22 mouse cellular contexts compared by ENCODE assay signal in the genomic region with DNA sequence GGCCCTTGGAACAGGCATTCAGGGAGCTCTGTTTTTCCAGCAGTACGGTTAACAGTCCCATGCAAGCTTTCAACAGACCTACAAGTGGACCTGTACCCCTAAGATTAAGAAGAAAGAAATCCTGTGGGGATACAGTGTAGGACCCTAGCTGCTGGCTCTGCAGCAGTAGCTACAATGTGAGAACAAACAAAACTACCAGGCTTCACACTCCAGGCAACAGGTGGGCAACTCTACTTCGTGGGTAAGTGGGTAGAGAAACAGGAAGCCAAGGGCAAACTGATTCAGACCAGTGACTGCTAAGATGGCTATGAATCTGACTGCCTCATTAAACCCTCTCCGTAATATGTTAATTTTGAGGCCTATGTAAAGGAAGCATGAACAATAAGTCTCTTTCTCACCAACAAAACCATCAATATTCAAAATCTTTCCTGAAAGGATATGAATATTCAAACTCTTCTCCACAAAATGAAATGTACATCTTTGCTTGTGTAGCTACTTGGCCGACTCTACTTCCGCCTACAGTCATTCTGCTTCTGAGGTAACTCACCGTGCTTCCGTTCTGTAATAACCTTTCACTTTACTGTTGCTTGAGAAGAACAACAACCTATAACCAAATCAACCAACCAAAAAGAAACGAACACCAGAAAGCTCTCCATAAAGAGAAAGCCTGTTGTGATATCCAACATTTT. TPM values are rescaled to one million over a fixed set of nuclear protein-coding genes. Genes with fewer than 3 reads are reported as not detected.
DNase-seq lines count a peak whose midpoint lies in the region; TF ChIP-seq lines count a peak whose summit lies in the region.
"Had no signal": no experiment of that assay in that cellular context is flagged by ENCODE, and none has a peak within 500 bp of the region (broad histone marks: within the 10 kb centered on the region; RNA-seq: fewer than 3 reads in every experiment).

No protein-coding gene starts in this region.

- 52% methylated on average over 8 of the region's 8 CpGs for WGBS in olfactory bulb, adult 2 months

- TF ChIP-seq CTCF in olfactory bulb, adult 2 months (IDR thresholded peaks at IDR 0.05; ENCODE audit: insufficient read depth, low read depth, low read length): no peak

- H3K27ac ChIP-seq in olfactory bulb, adult 2 months (ENCODE audit: insufficient read depth, low read depth, low read length): peak overlapping the region; percentile 78
- H3K27ac ChIP-seq: embryonic facial prominence, embryonic 15.5 days; forebrain, embryonic 15.5 days; heart, embryonic 15.5 days; hindbrain, embryonic 15.5 days; liver, embryonic 13.5 days; midbrain, embryonic 12.5 days had no signal

- DNase-seq in spleen, postnatal 36 days (ENCODE audit: low spot score in 2 of 2): peak; percentile 40 to 41
- no peak for DNase-seq in spleen, postnatal 4 days (ENCODE audit: low spot score in 2 of 2)
- peak; percentile 45 for DNase-seq in CD4-positive, CD25-positive, alpha-beta regulatory T cell, adult 2 months (ENCODE audit: low read depth, low spot score)
- DNase-seq in brain, adult 2 months (ENCODE audit: low read depth, low spot score): peak; percentile 64
- DNase-seq in ovary, postnatal 36 days (ENCODE audit: low spot score): no peak
- DNase-seq in cerebellum, adult 11-12 months: no peak
- DNase-seq in right cerebral cortex, adult 18-20 months: no peak
- DNase-seq: adrenal gland, postnatal 10 days; cerebellum, adult 9-10 months; heart, postnatal 4 days; kidney, adult 9 months; kidney, postnatal 14 days; liver, embryonic 13.5 days; lung, adult 2 months; right cerebral cortex, postnatal 4 days; thymus, postnatal 14 days had no signal

- no peak for TF ChIP-seq POLR2A in olfactory bulb, adult 2 months (IDR thresholded peaks at IDR 0.05; ENCODE audit: insufficient read depth, low read depth, low read length)

- H3K4me1 ChIP-seq in olfactory bulb, adult 2 months (ENCODE audit: control insufficient read depth, insufficient read depth, low read length): no peaks in the 10 kb centered on the region
- H3K4me1 ChIP-seq: embryonic facial prominence, embryonic 15.5 days; forebrain, embryonic 15.5 days; hindbrain, embryonic 15.5 days; midbrain, embryonic 12.5 days had no signal

- H3K4me3 ChIP-seq in olfactory bulb, adult 2 months (ENCODE audit: insufficient read depth, low read depth, low read length): no peak overlapping the region
- H3K4me3 ChIP-seq: embryonic facial prominence, embryonic 15.5 days; forebrain, embryonic 15.5 days; heart, embryonic 15.5 days; hindbrain, embryonic 15.5 days; liver, embryonic 13.5 days; midbrain, embryonic 12.5 days had no signal

RNA-seq across cellular contexts. Expression of a gene that starts 25.9 kb away (rescaled TPM):
- not detected in 2 replicates for polyA plus RNA-seq in olfactory bulb, adult 2 months (2012; ENCODE audit: insufficient read depth, insufficient read length, low replicate concordance, missing spikeins)

RNA-seq across cellular contexts. Expression of a gene that starts 26.2 kb away (rescaled TPM):
- 228 and 834 TPM in 2 replicates for polyA plus RNA-seq in olfactory bulb, adult 2 months (2012; ENCODE audit: insufficient read depth, insufficient read length, low replicate concordance, missing spikeins)

Comparison
In these comparisons a context has a peak if more than half of its experiments do, and no peak if none do; other contexts are left out.
1. DNase-seq: peak in spleen, postnatal 36 days (2 of 2), CD4-positive, CD25-positive, alpha-beta regulatory T cell, adult 2 months (single experiment) and brain, adult 2 months (single experiment); none in spleen, postnatal 4 days (0 of 2), ovary, postnatal 36 days (single experiment), cerebellum, adult 11-12 months (single experiment) and right cerebral cortex, adult 18-20 months (single experiment).